ENCODE assay signal across 8 mouse cellular contexts in genomic region chr6:103558894-103559225, GRCm38 (mm10). TPM values are rescaled to one million over a fixed set of nuclear protein-coding genes. Genes with fewer than 3 reads are reported as not detected.
A peak's percentile ranks its signal among the peaks of the same experiment; 100 is the strongest.
DNase-seq lines count a peak whose midpoint lies in the region; ATAC-seq and TF ChIP-seq lines count a peak whose summit lies in the region.

No protein-coding gene starts in this region.

- H3K9ac ChIP-seq in kidney, embryonic 15.5 days = no peak overlapping the region
- no peak overlapping the region for H3K9ac ChIP-seq in neural tube, embryonic 14.5 days (replicated peaks; ENCODE audit: low read depth, low read length)
- no peak overlapping the region for H3K9ac ChIP-seq in kidney, embryonic 16.5 days (replicated peaks; ENCODE audit: low read length)
- H3K9ac ChIP-seq in kidney, embryonic 14.5 days (ENCODE audit: low read depth, low read length) = no peak overlapping the region

- no peak overlapping the region for H3K27ac ChIP-seq in kidney, embryonic 15.5 days
- peak overlapping the region; percentile 72 for H3K27ac ChIP-seq in layer of hippocampus, adult 2 months
- peak overlapping the region; percentile 64 for H3K27ac ChIP-seq in neural tube, embryonic 14.5 days (ENCODE audit: low read depth, low read length)
- H3K27ac ChIP-seq in kidney, embryonic 16.5 days (ENCODE audit: low read length) = no peak overlapping the region
- no peak overlapping the region for H3K27ac ChIP-seq in kidney, embryonic 14.5 days (ENCODE audit: low read depth, low read length)

- WGBS in kidney, embryonic 15.5 days = 64% methylated on average over 3 of the region's 3 CpGs
- WGBS in neural tube, embryonic 14.5 days = 19% methylated on average over 3 of the region's 3 CpGs
- WGBS in kidney, embryonic 16.5 days = 51% methylated on average over 3 of the region's 3 CpGs
- 70% methylated on average over 3 of the region's 3 CpGs for WGBS in kidney, embryonic 14.5 days

- H3K36me3 ChIP-seq in kidney, embryonic 15.5 days = no peaks in the 10 kb centered on the region
- H3K36me3 ChIP-seq in neural tube, embryonic 14.5 days (ENCODE audit: control insufficient read depth, insufficient read depth, low read length) = no peaks in the 10 kb centered on the region
- H3K36me3 ChIP-seq in kidney, embryonic 16.5 days (ENCODE audit: insufficient read depth, low read length) = no peaks in the 10 kb centered on the region
- no peaks in the 10 kb centered on the region for H3K36me3 ChIP-seq in kidney, embryonic 14.5 days (ENCODE audit: control insufficient read depth, insufficient read depth, low read length)

- no peak overlapping the region for H3K4me3 ChIP-seq in kidney, embryonic 15.5 days (replicated peaks)
- peak overlapping the region; percentile 6 for H3K4me3 ChIP-seq in layer of hippocampus, adult 2 months
- H3K4me3 ChIP-seq in neural tube, embryonic 14.5 days (ENCODE audit: low read depth, low read length) = no peak overlapping the region
- H3K4me3 ChIP-seq in kidney, embryonic 16.5 days (ENCODE audit: low read length) = no peak overlapping the region
- H3K4me3 ChIP-seq in kidney, embryonic 14.5 days (ENCODE audit: low read length) = no peak overlapping the region

- no peaks in the 10 kb centered on the region for H3K27me3 ChIP-seq in kidney, embryonic 15.5 days
- H3K27me3 ChIP-seq in neural tube, embryonic 14.5 days (ENCODE audit: control insufficient read depth, insufficient read depth, low read length) = no peaks in the 10 kb centered on the region
- H3K27me3 ChIP-seq in kidney, embryonic 16.5 days (ENCODE audit: insufficient read depth, low read length) = no peaks in the 10 kb centered on the region
- H3K27me3 ChIP-seq in kidney, embryonic 14.5 days (ENCODE audit: control insufficient read depth, insufficient read depth, low read length) = no peaks in the 10 kb centered on the region

- no peaks in the 10 kb centered on the region for H3K9me3 ChIP-seq in kidney, embryonic 15.5 days (replicated peaks)
- H3K9me3 ChIP-seq in neural tube, embryonic 14.5 days (ENCODE audit: control insufficient read depth, low read length) = no peaks in the 10 kb centered on the region
- H3K9me3 ChIP-seq in kidney, embryonic 16.5 days (ENCODE audit: low read length) = no peaks in the 10 kb centered on the region
- no peaks in the 10 kb centered on the region for H3K9me3 ChIP-seq in kidney, embryonic 14.5 days (ENCODE audit: control insufficient read depth, low read length)

- no peaks in the 10 kb centered on the region for H3K4me1 ChIP-seq in kidney, embryonic 15.5 days
- peaks cover 23% of the 10 kb centered on the region; the same call in 1 of the 2 replicates for H3K4me1 ChIP-seq in neural tube, embryonic 14.5 days (ENCODE audit: control insufficient read depth, insufficient read depth, low read length)
- H3K4me1 ChIP-seq in kidney, embryonic 16.5 days (ENCODE audit: insufficient read depth, low read length) = no peaks in the 10 kb centered on the region
- no peaks in the 10 kb centered on the region for H3K4me1 ChIP-seq in kidney, embryonic 14.5 days (ENCODE audit: control insufficient read depth, insufficient read depth, low read length)

- H3K4me2 ChIP-seq in kidney, embryonic 15.5 days = no peak overlapping the region
- no peak overlapping the region for H3K4me2 ChIP-seq in neural tube, embryonic 14.5 days (ENCODE audit: low read depth, low read length)
- H3K4me2 ChIP-seq in kidney, embryonic 16.5 days (replicated peaks; ENCODE audit: low read depth, low read length) = no peak overlapping the region
- no peak overlapping the region for H3K4me2 ChIP-seq in kidney, embryonic 14.5 days (replicated peaks; ENCODE audit: low read depth, low read length)

- DNase-seq in kidney, postnatal 10 days = peak; percentile 9
- peak; percentile 86 for DNase-seq in cerebellum, adult 11-12 months
- peak; percentile 68 to 74 for DNase-seq in layer of hippocampus, adult 2 months (ENCODE audit: low spot score in 2 of 2)
- DNase-seq in natural killer cell, adult 2 months (ENCODE audit: low spot score in 2 of 2) = no peak

- ATAC-seq in kidney, embryonic 15.5 days (replicated peaks; ENCODE audit: low FRiP score) = no peak
- peak; percentile 84 for ATAC-seq in neural tube, embryonic 14.5 days (ENCODE audit: low read depth)
- no peak for ATAC-seq in kidney, embryonic 16.5 days (ENCODE audit: low FRiP score, low TSS enrichment)
- no peak for ATAC-seq in kidney, embryonic 14.5 days (ENCODE audit: low FRiP score, low TSS enrichment)

- no peak for TF ChIP-seq CTCF in layer of hippocampus, adult 2 months (conservative IDR thresholded peaks at IDR 0.05)

RNA-seq across cellular contexts. Expression of gene Chl1, which starts 48.5 kb away (rescaled TPM):
- 0.40 and 0.86 TPM in 2 replicates for polyA plus RNA-seq in kidney, embryonic 15.5 days (2015; fragmentation: Nextera tagmentation; extraction: Ambion mirVana)
- 100 to 1,000 TPM; 165 to 170 TPM for total RNA-seq in layer of hippocampus, adult 2 months (2021)
- polyA plus RNA-seq in neural tube, embryonic 14.5 days (2014; fragmentation: Nextera tagmentation; extraction: Ambion mirVana) = 93.7 and 130 TPM in 2 replicates
- polyA plus RNA-seq in kidney, embryonic 16.5 days (2015; fragmentation: Nextera tagmentation; extraction: Ambion mirVana) = 0.22 and 0.32 TPM in 2 replicates
- 1.1 and 1.2 TPM in 2 replicates for polyA plus RNA-seq in kidney, embryonic 14.5 days (2014; fragmentation: Nextera tagmentation; extraction: Ambion mirVana)

Comparison
In these comparisons a context has a peak if more than half of its experiments do, and no peak if none do; other contexts are left out.
1. DNase-seq: peak in kidney, postnatal 10 days (single experiment), cerebellum, adult 11-12 months (single experiment) and layer of hippocampus, adult 2 months (2 of 2); none in natural killer cell, adult 2 months (0 of 2).
2. H3K27ac ChIP-seq: peak in layer of hippocampus, adult 2 months (single experiment) and neural tube, embryonic 14.5 days (single experiment); none in kidney, embryonic 15.5 days (single experiment), kidney, embryonic 16.5 days (single experiment) and kidney, embryonic 14.5 days (single experiment).
3. RNA of gene Chl1, which starts 48.5 kb away (polyA plus RNA-seq): 93.7 to 130 TPM in neural tube, embryonic 14.5 days; 1.1 to 1.2 TPM in kidney, embryonic 14.5 days, 0.40 to 0.86 TPM in kidney, embryonic 15.5 days and 0.22 to 0.32 TPM in kidney, embryonic 16.5 days; every median in the first group is over 10 times any median in the second.